Mouse (Mus musculus) lung, adult 2 months (tissue): Measurements from ENCODE around the gene Cd52.
"Not testable (repeated sequence)": the region's sequence is repeated elsewhere in the genome, so short reads cannot be mapped to it uniquely, and the experiment has no call there.

Experiments used
- CTCF ChIP-seq: fragments of 200-500 bp; IDR thresholded peaks from 2 replicates; pipeline ENCODE4 v1.5.1; 2011; ENCODE audit warnings: mild to moderate bottlenecking, low read length, control low read depth; ENCODE audit not compliant: insufficient read depth
- POLR2A ChIP-seq: fragments of 200-500 bp; IDR thresholded peaks from 2 replicates; pipeline ENCODE4 v1.6.1; 2011; ENCODE audit warnings: low read depth, mild to moderate bottlenecking, control low read depth, low read length, borderline replicate concordance; ENCODE audit errors: extremely low read depth

- TF ChIP-seq POLR2A, CTCF: not testable (repeated sequence)
These were observed 49.4 kb upstream of the Cd52 start for GRCm38 (mm10) chr4:134144297-134144696.
